Mouse (Mus musculus): Measurements from ENCODE around the gene Scrt2. TPM values are rescaled to one million over a fixed set of nuclear protein-coding genes. Genes with fewer than 3 reads are reported as not detected.
A peak's percentile ranks its signal among the peaks of the same experiment; 100 is the strongest.

The Scrt2 gene
- polyA plus RNA-seq, 1 experiment from 2014 or later, result not detected

- no peak overlapping the region for H3K9ac ChIP-seq (ENCODE audit: low read length)
- WGBS, result 61% methylated on average over 5 of the region's 5 CpGs
These were observed 8.3 kb downstream of the Scrt2 start for GRCm38 (mm10) chr2:152089581-152089980.

GRCm38 (mm10) chr2:152090486-152090885 lies 9.2 kb downstream of the Scrt2 start:
- Histone ChIP-seq H3K36me3 (ENCODE audit: control insufficient read depth, insufficient read depth) (no peaks in the 10 kb centered on the region), H3K27ac (ENCODE audit: low read length) (no peak overlapping the region), H3K4me1 (ENCODE audit: control insufficient read depth, insufficient read depth, low read length) (peaks cover 15% of the 10 kb centered on the region), H3K27me3 (ENCODE audit: control insufficient read depth, insufficient read depth, low read length) (peaks cover 43% of the 10 kb centered on the region), H3K4me2 (ENCODE audit: low read depth, low read length) (no peak overlapping the region), H3K9ac (ENCODE audit: low read length) (no peak overlapping the region), H3K4me3 (ENCODE audit: low read length) (no peak overlapping the region), H3K9me3 (replicated peaks; ENCODE audit: control insufficient read depth, low read length) (no peaks in the 10 kb centered on the region)
- WGBS, result 79% methylated on average over 5 of the region's 5 CpGs
- no peak for ATAC-seq (replicated peaks; ENCODE audit: extremely low read depth, insufficient read depth, low FRiP score)

More at GRCm38 (mm10) chr2:152089581-152089980, 8.3 kb downstream of the Scrt2 start:
- Histone ChIP-seq H3K4me3 (ENCODE audit: low read length) (no peak overlapping the region), H3K36me3 (ENCODE audit: control insufficient read depth, insufficient read depth) (no peaks in the 10 kb centered on the region), H3K27ac (ENCODE audit: low read length) (no peak overlapping the region), H3K27me3 (ENCODE audit: control insufficient read depth, insufficient read depth, low read length) (peaks cover 37% of the 10 kb centered on the region), H3K9me3 (replicated peaks; ENCODE audit: control insufficient read depth, low read length) (no peaks in the 10 kb centered on the region), H3K4me1 (ENCODE audit: control insufficient read depth, insufficient read depth, low read length) (peaks cover 13% of the 10 kb centered on the region), H3K4me2 (ENCODE audit: low read depth, low read length) (no peak overlapping the region)
- ATAC-seq (replicated peaks; ENCODE audit: extremely low read depth, insufficient read depth, low FRiP score), result no peak

DNA sequence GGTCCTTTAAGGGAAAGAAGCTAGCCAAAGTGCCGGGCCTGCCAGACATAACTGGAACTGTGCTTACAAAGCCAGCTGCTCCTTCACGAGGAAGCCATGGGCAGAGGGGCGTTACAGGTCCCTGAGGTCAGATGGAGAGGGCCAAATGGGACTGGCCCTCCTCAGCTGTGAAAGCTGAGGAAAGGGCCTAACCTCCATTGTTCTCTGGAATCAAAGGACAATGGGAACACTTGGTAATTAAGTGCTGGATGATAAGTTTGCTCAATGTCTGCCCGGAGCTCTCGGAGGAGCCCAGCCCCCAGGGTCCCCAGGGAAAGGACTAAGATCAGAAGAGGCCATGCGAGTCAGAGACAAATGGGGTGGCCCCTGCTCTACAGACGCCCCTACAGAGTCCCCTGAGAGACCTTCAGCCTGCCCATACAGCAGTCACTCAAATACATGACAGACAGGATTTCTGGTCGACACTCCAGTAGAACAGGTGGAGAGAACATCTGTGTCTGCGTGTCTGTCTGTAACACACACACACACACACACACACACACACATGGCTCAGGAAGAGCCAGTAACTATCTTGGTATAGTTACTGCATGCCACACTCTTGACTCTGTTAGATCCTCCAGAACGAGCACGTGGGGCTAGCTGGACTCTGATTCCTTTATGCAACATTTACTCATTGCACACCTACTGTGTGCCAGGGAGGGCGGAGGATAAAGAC lies 10.2 kb downstream of the Scrt2 start:
- H3K9ac ChIP-seq (ENCODE audit: low read length), result no peak overlapping the region
- peaks cover 15% of the 10 kb centered on the region for H3K4me1 ChIP-seq (ENCODE audit: control insufficient read depth, insufficient read depth, low read length)
- no peak overlapping the region for H3K4me2 ChIP-seq (ENCODE audit: low read depth, low read length)
- no peak for ATAC-seq (replicated peaks; ENCODE audit: extremely low read depth, insufficient read depth, low FRiP score)
- no peaks in the 10 kb centered on the region for H3K9me3 ChIP-seq (replicated peaks; ENCODE audit: control insufficient read depth, low read length)
- no peak overlapping the region for H3K4me3 ChIP-seq (ENCODE audit: low read length)
- H3K27ac ChIP-seq (ENCODE audit: low read length), result no peak overlapping the region
- H3K27me3 ChIP-seq (ENCODE audit: control insufficient read depth, insufficient read depth, low read length), result peaks cover 47% of the 10 kb centered on the region
- H3K36me3 ChIP-seq (ENCODE audit: control insufficient read depth, insufficient read depth), result no peaks in the 10 kb centered on the region
- 37% methylated on average over 12 of the region's 12 CpGs for WGBS

DNA sequence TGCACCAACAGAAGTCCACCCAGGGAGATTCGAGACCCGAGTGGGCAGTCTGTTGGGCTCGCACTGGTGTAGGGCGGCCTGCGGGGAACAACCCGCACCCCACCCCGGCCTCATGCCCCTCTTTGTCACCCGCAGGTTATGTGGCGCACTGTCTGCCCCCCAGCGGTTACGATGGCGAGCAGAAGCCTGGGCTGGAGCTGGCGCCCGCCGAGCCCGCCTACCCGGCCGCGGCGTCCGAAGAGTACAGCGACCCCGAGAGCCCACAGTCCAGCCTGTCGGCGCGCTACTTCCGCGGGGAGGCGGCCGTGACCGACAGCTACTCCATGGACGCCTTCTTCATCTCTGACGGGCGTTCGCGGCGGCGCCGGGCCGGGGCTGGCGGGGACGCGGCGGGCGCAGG lies 11.6 kb downstream of the Scrt2 start:
- H3K4me3 ChIP-seq (ENCODE audit: low read length), result peak overlapping the region; percentile 51
- H3K4me2 ChIP-seq (ENCODE audit: low read depth, low read length), result peak overlapping the region; percentile 67
- no peak for ATAC-seq (replicated peaks; ENCODE audit: extremely low read depth, insufficient read depth, low FRiP score)
- H3K9me3 ChIP-seq (replicated peaks; ENCODE audit: control insufficient read depth, low read length), result no peaks in the 10 kb centered on the region
- WGBS, result 4% methylated on average over 45 of the region's 45 CpGs
- peak overlapping the region; percentile 22; the same call in 1 of the 2 replicates for H3K9ac ChIP-seq (ENCODE audit: low read length)
- H3K27ac ChIP-seq (ENCODE audit: low read length), result no peak overlapping the region
- H3K27me3 ChIP-seq (ENCODE audit: control insufficient read depth, insufficient read depth, low read length), result peaks cover 55% of the 10 kb centered on the region
- H3K36me3 ChIP-seq (ENCODE audit: control insufficient read depth, insufficient read depth), result no peaks in the 10 kb centered on the region
- peaks cover 6% of the 10 kb centered on the region; the same call in 1 of the 2 replicates for H3K4me1 ChIP-seq (ENCODE audit: control insufficient read depth, insufficient read depth, low read length)

DNA sequence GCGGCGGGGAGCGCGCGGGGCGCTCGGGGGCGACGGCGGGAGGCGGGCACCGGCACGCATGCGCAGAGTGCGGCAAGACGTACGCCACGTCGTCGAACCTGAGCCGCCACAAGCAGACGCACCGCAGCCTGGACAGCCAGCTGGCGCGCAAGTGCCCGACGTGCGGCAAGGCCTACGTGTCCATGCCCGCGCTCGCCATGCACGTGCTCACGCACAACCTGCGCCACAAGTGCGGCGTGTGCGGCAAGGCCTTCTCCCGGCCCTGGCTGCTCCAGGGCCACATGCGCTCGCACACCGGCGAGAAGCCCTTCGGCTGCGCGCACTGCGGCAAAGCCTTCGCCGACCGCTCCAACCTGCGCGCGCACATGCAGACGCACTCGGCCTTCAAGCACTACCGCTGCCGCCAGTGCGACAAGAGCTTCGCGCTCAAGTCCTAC lies 12.0 kb downstream of the Scrt2 start:
- Histone ChIP-seq H3K27ac (ENCODE audit: low read length) (no peak overlapping the region), H3K4me3 (ENCODE audit: low read length) (peak overlapping the region; percentile 51), H3K4me2 (ENCODE audit: low read depth, low read length) (peak overlapping the region; percentile 67), H3K36me3 (ENCODE audit: control insufficient read depth, insufficient read depth) (no peaks in the 10 kb centered on the region), H3K9me3 (replicated peaks; ENCODE audit: control insufficient read depth, low read length) (no peaks in the 10 kb centered on the region), H3K9ac (ENCODE audit: low read length) (peak overlapping the region; percentile 38; the same call in 1 of the 2 replicates), H3K4me1 (ENCODE audit: control insufficient read depth, insufficient read depth, low read length) (peaks cover 6% of the 10 kb centered on the region; the same call in 1 of the 2 replicates), H3K27me3 (ENCODE audit: control insufficient read depth, insufficient read depth, low read length) (peaks cover 55% of the 10 kb centered on the region)
- WGBS, result 1% methylated on average over 51 of the region's 60 CpGs
- peak; percentile 16; the same call in 1 of the 2 replicates for ATAC-seq (replicated peaks; ENCODE audit: extremely low read depth, insufficient read depth, low FRiP score)

- Histone ChIP-seq H3K4me3 (ENCODE audit: low read length) (0 out of 2 replicates have a peak overlapping the region, but pooled peaks have one; percentile 21), H3K4me2 (ENCODE audit: low read depth, low read length) (peak overlapping the region; percentile 47), H3K36me3 (ENCODE audit: control insufficient read depth, insufficient read depth) (no peaks in the 10 kb centered on the region), H3K27ac (ENCODE audit: low read length) (no peak overlapping the region), H3K27me3 (ENCODE audit: control insufficient read depth, insufficient read depth, low read length) (peaks cover 57% of the 10 kb centered on the region), H3K9ac (ENCODE audit: low read length) (no peak overlapping the region), H3K4me1 (ENCODE audit: control insufficient read depth, insufficient read depth, low read length) (peaks cover 6% of the 10 kb centered on the region; the same call in 1 of the 2 replicates), H3K9me3 (replicated peaks; ENCODE audit: control insufficient read depth, low read length) (no peaks in the 10 kb centered on the region)
- ATAC-seq (replicated peaks; ENCODE audit: extremely low read depth, insufficient read depth, low FRiP score), result no peak
- WGBS, result 7% methylated on average over 29 of the region's 29 CpGs
These were observed 13.7 kb downstream of the Scrt2 start for GRCm38 (mm10) chr2:152094856-152095545.

GRCm38 (mm10) chr2:152096922-152097321 lies 15.6 kb downstream of the Scrt2 start:
- no peak for ATAC-seq (replicated peaks; ENCODE audit: extremely low read depth, insufficient read depth, low FRiP score)
- Histone ChIP-seq H3K9me3 (replicated peaks; ENCODE audit: control insufficient read depth, low read length) (no peaks in the 10 kb centered on the region), H3K27me3 (ENCODE audit: control insufficient read depth, insufficient read depth, low read length) (peaks cover 55% of the 10 kb centered on the region), H3K27ac (ENCODE audit: low read length) (no peak overlapping the region), H3K4me3 (ENCODE audit: low read length) (no peak overlapping the region), H3K4me1 (ENCODE audit: control insufficient read depth, insufficient read depth, low read length) (peaks cover 6% of the 10 kb centered on the region; the same call in 1 of the 2 replicates), H3K9ac (ENCODE audit: low read length) (no peak overlapping the region), H3K36me3 (ENCODE audit: control insufficient read depth, insufficient read depth) (no peaks in the 10 kb centered on the region), H3K4me2 (ENCODE audit: low read depth, low read length) (no peak overlapping the region)
- WGBS, result 65% methylated on average over 2 of the region's 2 CpGs

- Histone ChIP-seq H3K27me3 (ENCODE audit: control insufficient read depth, insufficient read depth, low read length) (peaks cover 47% of the 10 kb centered on the region), H3K9me3 (replicated peaks; ENCODE audit: control insufficient read depth, low read length) (no peaks in the 10 kb centered on the region), H3K4me1 (ENCODE audit: control insufficient read depth, insufficient read depth, low read length) (peaks cover 6% of the 10 kb centered on the region; the same call in 1 of the 2 replicates), H3K9ac (ENCODE audit: low read length) (no peak overlapping the region), H3K4me3 (ENCODE audit: low read length) (no peak overlapping the region), H3K4me2 (ENCODE audit: low read depth, low read length) (no peak overlapping the region), H3K27ac (ENCODE audit: low read length) (no peak overlapping the region), H3K36me3 (ENCODE audit: control insufficient read depth, insufficient read depth) (no peaks in the 10 kb centered on the region)
- WGBS, result 75% methylated on average over 11 of the region's 11 CpGs
- no peak for ATAC-seq (replicated peaks; ENCODE audit: extremely low read depth, insufficient read depth, low FRiP score)
These were observed 16.6 kb downstream of the Scrt2 start for GRCm38 (mm10) chr2:152097916-152098315.

GRCm38 (mm10) chr2:152099538-152099937 lies 18.2 kb downstream of the Scrt2 start:
- 58% methylated on average over 3 of the region's 3 CpGs for WGBS
- peaks cover 31% of the 10 kb centered on the region for H3K27me3 ChIP-seq (ENCODE audit: control insufficient read depth, insufficient read depth, low read length)
- no peak for ATAC-seq (replicated peaks; ENCODE audit: extremely low read depth, insufficient read depth, low FRiP score)

More at GRCm38 (mm10) chr2:152099538-152099937, 18.2 kb downstream of the Scrt2 start:
- no peaks in the 10 kb centered on the region for H3K36me3 ChIP-seq (ENCODE audit: control insufficient read depth, insufficient read depth)
- H3K27ac ChIP-seq (ENCODE audit: low read length), result no peak overlapping the region
- no peak overlapping the region for H3K4me3 ChIP-seq (ENCODE audit: low read length)
- no peaks in the 10 kb centered on the region for H3K9me3 ChIP-seq (replicated peaks; ENCODE audit: control insufficient read depth, low read length)
- peaks cover 2% of the 10 kb centered on the region; the same call in 1 of the 2 replicates for H3K4me1 ChIP-seq (ENCODE audit: control insufficient read depth, insufficient read depth, low read length)
- no peak overlapping the region for H3K4me2 ChIP-seq (ENCODE audit: low read depth, low read length)
- no peak overlapping the region for H3K9ac ChIP-seq (ENCODE audit: low read length)
